Mouse (Mus musculus) layer of hippocampus, adult 2 months (tissue): Measurements from ENCODE around the gene Slc25a44. TPM values are rescaled to one million over a fixed set of nuclear protein-coding genes. Genes with fewer than 3 reads are reported as not detected.

Experiments used
- DNase-seq, 2 experiments: peaks; one replicate each; pipeline ENCODE4 v3.0.0; 2022; ENCODE audit warnings: low spot score in 2 of 2
- H3K27ac ChIP-seq: fragments of 200-600 bp; 2 replicates; pipeline ENCODE4 v1.8.1; 2022
- H3K4me3 ChIP-seq: fragments of 200-600 bp; 2 replicates; pipeline ENCODE4 v1.8.1; 2022; ENCODE audit warnings: mild to moderate bottlenecking
- CTCF ChIP-seq: fragments of 200-600 bp; conservative IDR thresholded peaks from 2 replicates; pipeline ENCODE4 v1.8.1; 2022; ENCODE audit warnings: antibody characterized with exemption, mild to moderate bottlenecking, moderate library complexity
- microRNA-seq, 2 experiments: library from miRNA; unstranded; fragments of <30 nt; microRNA quantifications; one replicate each; pipeline ENCODE4 v1.2.0; 2021
- total RNA-seq, 2 experiments: library from RNA; stranded (reverse); gene quantifications; 2 replicates each; pipeline ENCODE4 v1.2.3; 2021

Slc25a44 gene
- total RNA-seq, 2 experiments from 2014 or later, result 69.5 to 71.8 TPM

DNA sequence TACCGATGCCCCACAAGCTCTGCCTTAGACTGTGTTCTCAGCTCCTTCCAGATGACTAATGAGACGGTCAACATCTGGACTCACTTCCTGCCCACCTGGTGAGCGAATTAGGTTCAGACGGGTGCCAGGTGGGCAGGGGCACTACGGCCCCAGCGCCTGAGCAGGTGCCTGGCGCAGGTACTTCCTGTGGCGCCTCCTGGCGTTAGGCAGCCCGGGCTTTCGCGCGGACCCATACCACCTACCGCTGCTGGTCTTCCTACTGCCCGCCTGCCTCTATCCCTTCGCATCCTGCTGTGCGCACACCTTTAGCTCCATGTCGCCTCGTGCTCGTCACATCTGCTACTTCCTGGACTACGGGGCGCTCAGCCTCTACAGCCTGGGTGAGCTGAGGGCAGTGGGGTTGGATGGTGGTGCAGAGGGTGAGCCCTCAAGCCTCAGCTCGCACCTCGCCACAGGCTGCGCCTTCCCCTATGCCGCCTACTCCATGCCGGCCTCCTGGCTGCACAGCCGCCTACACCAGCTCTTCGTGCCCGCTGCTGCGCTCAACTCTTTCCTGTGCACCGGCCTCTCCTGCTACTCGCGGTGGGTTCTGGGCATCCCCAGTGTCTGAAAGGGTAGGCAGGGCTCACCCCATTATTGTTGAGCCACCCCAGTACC is 59.1 kb downstream of the Slc25a44 start:
- no peak overlapping the region for H3K27ac ChIP-seq
- 0 out of 2 replicates have a peak, but pooled peaks have one; percentile 10 for TF ChIP-seq CTCF
- DNase-seq, result no peak
- H3K4me3 ChIP-seq, result no peak overlapping the region

- DNase-seq, result peak; percentile 55
- peak within 1 kb of the TSS; percentile 89 for H3K27ac ChIP-seq
- no peak for TF ChIP-seq CTCF
- peak within 1 kb of the TSS; percentile 27; the same call in 1 of the 2 replicates for H3K4me3 ChIP-seq
Observed at GRCm38 (mm10) chr3:88364337-88364736, 60.6 kb downstream of the Slc25a44 start, which contains the start of gene Paqr6. Paqr6 (plus strand) TSS chr3:88364584.

DNA sequence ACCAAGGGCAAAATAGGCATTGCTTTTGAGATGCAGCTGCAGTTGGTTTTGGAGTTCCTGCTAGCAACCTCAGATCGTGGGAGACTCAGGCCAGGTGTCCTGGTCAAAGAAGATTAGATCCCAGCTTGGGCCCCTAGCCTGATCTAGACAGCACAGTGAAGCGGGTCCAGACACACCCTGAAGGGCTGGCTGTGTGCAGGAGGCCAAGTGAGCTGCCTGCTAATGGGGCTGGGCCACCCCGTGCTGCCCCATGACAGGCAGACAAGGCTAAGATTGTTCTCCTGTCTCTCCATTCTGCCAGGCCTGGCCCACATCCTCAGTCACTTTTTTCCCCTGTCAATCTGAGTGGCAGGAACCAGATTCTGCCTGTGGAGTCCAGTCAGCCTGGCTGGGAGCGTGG is 61.2 kb downstream of the Slc25a44 start:
- DNase-seq, result peak; percentile 52 to 71
- TF ChIP-seq CTCF, result no peak
- no peak overlapping the region for H3K4me3 ChIP-seq
- peak overlapping the region; percentile 89 for H3K27ac ChIP-seq

DNA sequence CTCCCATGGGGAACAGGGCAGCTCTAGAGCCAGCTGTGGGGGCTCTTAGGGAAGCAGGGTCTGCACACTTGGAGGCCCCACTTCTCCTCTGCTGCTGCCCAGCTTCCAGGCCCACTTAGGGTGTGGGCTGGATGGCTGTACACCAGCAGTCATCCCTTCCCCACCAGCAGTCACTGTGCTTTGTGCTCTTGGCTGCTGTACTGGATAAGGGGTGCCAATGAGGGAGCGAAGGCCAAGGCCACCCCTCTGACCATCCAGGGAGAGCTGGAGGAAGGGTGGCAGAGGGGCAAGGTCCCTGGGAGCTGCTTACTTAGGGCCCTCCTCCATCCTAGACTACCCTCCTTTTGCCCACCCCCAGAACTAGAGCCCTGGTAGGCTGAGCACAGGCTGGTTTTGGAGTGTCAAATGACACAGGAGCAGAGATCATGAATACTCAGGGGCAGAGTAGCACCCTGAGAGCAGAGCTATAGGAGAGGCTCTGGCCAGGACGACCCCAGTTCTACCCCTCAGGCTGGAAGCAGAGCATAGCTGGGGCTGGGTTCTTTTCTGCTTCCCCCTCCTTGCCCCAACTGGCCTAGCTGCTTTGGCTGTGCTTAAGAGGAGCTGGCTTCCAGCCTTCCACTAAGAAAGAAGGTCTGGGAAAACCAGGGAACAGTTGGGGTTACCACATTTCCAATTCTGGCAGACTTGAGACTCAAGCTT is 63.2 kb downstream of the Slc25a44 start:
- Histone ChIP-seq H3K4me3 (no peak overlapping the region), H3K27ac (peak overlapping the region; percentile 89)
- TF ChIP-seq CTCF, result no peak
- peak; percentile 37 to 49 for DNase-seq

DNA sequence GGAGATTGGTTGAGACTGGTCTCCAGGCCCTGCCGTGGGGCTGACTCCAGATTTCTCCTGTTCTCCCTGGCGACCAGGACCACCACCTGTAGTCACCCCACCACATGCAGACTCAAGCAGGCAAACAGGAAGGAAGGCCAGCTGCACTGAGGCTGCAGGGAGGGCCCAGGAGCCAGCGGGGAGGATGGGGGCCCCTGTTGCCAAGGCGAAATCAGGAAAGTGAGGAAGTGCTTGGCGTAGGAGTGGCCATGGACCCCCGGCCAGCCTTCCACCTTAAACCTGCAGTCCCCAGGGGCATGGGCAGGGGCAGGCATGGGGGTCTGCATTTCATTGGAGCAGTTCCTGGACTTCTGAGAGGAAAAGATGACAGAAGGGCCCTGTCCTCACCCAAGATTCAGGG is 63.8 kb downstream of the Slc25a44 start:
- DNase-seq, result no peak
- H3K4me3 ChIP-seq, result no peak overlapping the region
- TF ChIP-seq CTCF, result no peak
- peak overlapping the region; percentile 89 for H3K27ac ChIP-seq

Small RNA genes within 50 kb of the gene (microRNA-seq; reads per million reads assigned to microRNA genes)
- gene Mir7011, result 0.37 to 0.64 reads per million in 2 experiments

Other genes with a start within 250 kb of the Slc25a44 start
- gene Rhbg, start 170.4 kb downstream of the Slc25a44 start, total RNA-seq, result not detected
- gene Gm38392, start 137.9 kb downstream of the Slc25a44 start, total RNA-seq, result under 1 TPM in 1 of 2 experiments, not detected in 1; 0.59 TPM
- gene Tsacc, start 128.1 kb downstream of the Slc25a44 start, total RNA-seq, result 1 to 10 TPM; 3.0 to 5.2 TPM
- gene Cct3, start 128.0 kb downstream of the Slc25a44 start, total RNA-seq, result 100 to 1,000 TPM; 171 to 193 TPM
- 10 to 100 TPM; 68.9 to 77.9 TPM for gene Glmp, start 100.1 kb downstream of the Slc25a44 start, total RNA-seq
- 1 to 10 TPM in 1 of 2 experiments, under 1 TPM in 1; 0.64 to 1.1 TPM for gene Tmem79, start 89.0 kb downstream of the Slc25a44 start, total RNA-seq
- 10 to 100 TPM; 72.7 to 82.2 TPM for gene Smg5, start 88.9 kb downstream of the Slc25a44 start, total RNA-seq
- 10 to 100 TPM; 14.8 to 16.5 TPM for gene Paqr6, start 60.6 kb downstream of the Slc25a44 start, total RNA-seq
- gene Bglap3, start 52.4 kb downstream of the Slc25a44 start, total RNA-seq, result under 1 TPM in 1 of 2 experiments, not detected in 1; 0.36 TPM
- gene Bglap2, start 46.4 kb downstream of the Slc25a44 start, total RNA-seq, result not detected
- gene Bglap, start 40.7 kb downstream of the Slc25a44 start, total RNA-seq, result under 1 TPM in 1 of 2 experiments, not detected in 1; 0.96 TPM
- 1 to 10 TPM; 6.4 to 6.8 TPM for gene Pmf1, start 14.8 kb downstream of the Slc25a44 start, total RNA-seq
- gene Sema4a, start 36.0 kb upstream of the Slc25a44 start, total RNA-seq, result 10 to 100 TPM; 37.0 to 42.9 TPM
- gene Lmna, start 84.8 kb upstream of the Slc25a44 start, total RNA-seq, result 10 to 100 TPM; 34.6 to 36.1 TPM
- 1 to 10 TPM; 2.8 to 3.7 TPM for gene Mex3a, start 107.3 kb upstream of the Slc25a44 start, total RNA-seq
- gene Rab25, start 123.2 kb upstream of the Slc25a44 start, total RNA-seq, result not detected
- 100 to 1,000 TPM in 1 of 2 experiments, 10 to 100 TPM in 1; 96.0 to 106 TPM for gene Lamtor2, start 127.9 kb upstream of the Slc25a44 start, total RNA-seq
- gene Ubqln4, start 128.6 kb upstream of the Slc25a44 start, total RNA-seq, result 100 to 1,000 TPM; 110 to 116 TPM
- 10 to 100 TPM; 86.8 to 91.6 TPM for gene Ssr2, start 150.7 kb upstream of the Slc25a44 start, total RNA-seq
- gene Arhgef2, start 180.8 kb upstream of the Slc25a44 start, total RNA-seq, result 100 to 1,000 TPM; 268 to 283 TPM
- not detected for gene Rxfp4, start 228.0 kb upstream of the Slc25a44 start, total RNA-seq